Mouse (Mus musculus) neural tube, embryonic 11.5 days (tissue): ENCODE measurements around the gene Gal3st2b. TPM values are rescaled to one million over a fixed set of nuclear protein-coding genes. Genes with fewer than 3 reads are reported as not detected.
"Not testable (repeated sequence)": the region's sequence is repeated elsewhere in the genome, so short reads cannot be mapped to it uniquely, and the experiment has no call there.

Experiments
- ATAC-seq: fragments of 200-750 bp; cut with Nextera tagmentation; 2 replicates; pipeline ENCODE4 v1.8.0; 2017; ENCODE audit warnings: moderate number of reproducible peaks, mild to moderate bottlenecking, moderate TSS enrichment, moderate library complexity; ENCODE audit not compliant: insufficient read depth, low FRiP score, low TSS enrichment
- DNase-seq: peaks from one replicate; pipeline ENCODE4 v3.0.0-alpha.2; 2015; ENCODE audit warnings: low spot score
- H3K27ac ChIP-seq: fragments of 300-500 bp; sonication (generic); 2 replicates; pipeline ENCODE4 v1.5.1; 2014; ENCODE audit warnings: low read depth, mild to moderate bottlenecking, low read length
- H3K27me3 ChIP-seq: fragments of 300-500 bp; sonication (generic); 2 replicates; pipeline ENCODE4 v1.6.1; 2014; ENCODE audit warnings: mild to moderate bottlenecking, low read length, mixed read lengths; ENCODE audit not compliant: control insufficient read depth, insufficient read depth
- H3K36me3 ChIP-seq: fragments of 300-500 bp; sonication (generic); 2 replicates; pipeline ENCODE4 v1.6.1; 2014; ENCODE audit warnings: mild to moderate bottlenecking, low read length, moderate library complexity, mixed read lengths; ENCODE audit not compliant: control insufficient read depth, insufficient read depth
- H3K4me1 ChIP-seq: fragments of 300-500 bp; sonication (generic); 2 replicates; pipeline ENCODE4 v1.6.1; 2014; ENCODE audit warnings: low read length, mixed read lengths; ENCODE audit not compliant: control insufficient read depth, insufficient read depth
- H3K4me2 ChIP-seq: fragments of 300-500 bp; sonication (generic); 2 replicates; pipeline ENCODE4 v1.6.1; 2014; ENCODE audit warnings: low read depth, mild to moderate bottlenecking, moderate library complexity
- H3K4me3 ChIP-seq: fragments of 300-500 bp; sonication (generic); 2 replicates; pipeline ENCODE4 v1.5.1; 2014; ENCODE audit warnings: low read depth, low read length
- H3K9ac ChIP-seq: fragments of 300-500 bp; sonication (generic); 2 replicates; pipeline ENCODE4 v1.6.1; 2014; ENCODE audit warnings: mild to moderate bottlenecking, low read length
- H3K9me3 ChIP-seq: fragments of 300-500 bp; sonication (generic); 2 replicates; pipeline ENCODE4 v1.6.1; 2016; ENCODE audit warnings: low read length; ENCODE audit not compliant: control insufficient read depth
- WGBS: fragments of 180-500 bp; shearing (Covaris S2); extraction: QIAGEN DNeasy Blood & Tissue Kit; methylation state at CpG from one replicate; pipeline ENCODE4 v1.1.7; 2014; 5-methylcytosine and 5-hydroxymethylcytosine counted together
- polyA plus RNA-seq: library from polyadenylated mRNA; unstranded; fragments of >200 nt; fragmentation: Nextera tagmentation; extraction: Ambion mirVana; gene quantifications from 2 replicates; pipeline ENCODE4 v1.2.1, GENCODE M21; 2014

The Gal3st2b gene
- polyA plus RNA-seq = not detected in 2 replicates

- H3K27ac ChIP-seq, H3K4me2 ChIP-seq, H3K9ac ChIP-seq, H3K4me1 ChIP-seq, H3K27me3 ChIP-seq, ATAC-seq, H3K4me3 ChIP-seq, H3K36me3 ChIP-seq, H3K9me3 ChIP-seq, DNase-seq: not testable (repeated sequence)
- 83% methylated on average over 2 of the region's 2 CpGs for WGBS
These were observed at the start of gene Gal3st2b for GRCm38 (mm10) chr1:93918011-93918410. TSS of gene Gal3st2b (plus strand) at chr1:93918311.

- not testable (repeated sequence) for H3K27ac ChIP-seq, H3K4me3 ChIP-seq, H3K9ac ChIP-seq, H3K27me3 ChIP-seq, ATAC-seq, DNase-seq, H3K36me3 ChIP-seq, H3K9me3 ChIP-seq, H3K4me1 ChIP-seq, H3K4me2 ChIP-seq
- WGBS = 78% methylated on average over 1 of the region's 1 CpGs
These were observed 46.5 kb upstream of the Gal3st2b start for GRCm38 (mm10) chr1:93871594-93872105.

- H3K4me1 ChIP-seq, H3K27me3 ChIP-seq, H3K27ac ChIP-seq, H3K9ac ChIP-seq, DNase-seq, H3K36me3 ChIP-seq, H3K4me2 ChIP-seq, ATAC-seq, H3K4me3 ChIP-seq, H3K9me3 ChIP-seq: not testable (repeated sequence)
- 96% methylated on average over 11 of the region's 22 CpGs for WGBS
These were observed 43.7 kb upstream of the Gal3st2b start for GRCm38 (mm10) chr1:93874405-93874804.

GRCm38 (mm10) chr1:93881778-93882177 lies 36.3 kb upstream of the Gal3st2b start:
- H3K9me3 ChIP-seq, H3K4me2 ChIP-seq, H3K27ac ChIP-seq, ATAC-seq, H3K4me1 ChIP-seq, H3K27me3 ChIP-seq, H3K36me3 ChIP-seq, H3K9ac ChIP-seq, H3K4me3 ChIP-seq, DNase-seq: not testable (repeated sequence)
- WGBS = no CpG with 5 or more reads among the region's 11 CpGs

- not testable (repeated sequence) for H3K4me2 ChIP-seq, H3K9me3 ChIP-seq, H3K4me3 ChIP-seq, DNase-seq, H3K36me3 ChIP-seq, H3K9ac ChIP-seq, H3K27ac ChIP-seq, H3K27me3 ChIP-seq, H3K4me1 ChIP-seq, ATAC-seq
- WGBS = 47% methylated on average over 1 of the region's 1 CpGs
These were observed 27.2 kb upstream of the Gal3st2b start for GRCm38 (mm10) chr1:93890936-93891335.

- not testable (repeated sequence) for H3K9ac ChIP-seq, H3K36me3 ChIP-seq, H3K9me3 ChIP-seq, H3K27me3 ChIP-seq, DNase-seq, H3K4me3 ChIP-seq, H3K4me2 ChIP-seq, H3K27ac ChIP-seq, H3K4me1 ChIP-seq
- no CpG with 5 or more reads among the region's 1 CpGs for WGBS
- 0 out of 2 replicates have a peak, but pooled peaks have one; percentile 16 for ATAC-seq
These were observed 20.7 kb upstream of the Gal3st2b start for GRCm38 (mm10) chr1:93897395-93897794.

- H3K27ac ChIP-seq, H3K27me3 ChIP-seq, ATAC-seq, H3K4me1 ChIP-seq, DNase-seq, H3K9ac ChIP-seq, H3K4me2 ChIP-seq, H3K36me3 ChIP-seq, H3K9me3 ChIP-seq, H3K4me3 ChIP-seq: not testable (repeated sequence)
- WGBS = 42% methylated on average over 2 of the region's 5 CpGs
These were observed 16.8 kb upstream of the Gal3st2b start for GRCm38 (mm10) chr1:93901291-93901690.

GRCm38 (mm10) chr1:93906690-93907089 lies 11.4 kb upstream of the Gal3st2b start:
- H3K4me2 ChIP-seq, ATAC-seq, H3K27me3 ChIP-seq, H3K9ac ChIP-seq, H3K4me1 ChIP-seq, DNase-seq, H3K4me3 ChIP-seq, H3K27ac ChIP-seq, H3K9me3 ChIP-seq, H3K36me3 ChIP-seq: not testable (repeated sequence)
- 97% methylated on average over 3 of the region's 5 CpGs for WGBS

GRCm38 (mm10) chr1:93908977-93909586 lies 9.0 kb upstream of the Gal3st2b start:
- ATAC-seq, H3K4me2 ChIP-seq, H3K36me3 ChIP-seq, H3K27ac ChIP-seq, H3K27me3 ChIP-seq, H3K9me3 ChIP-seq, H3K4me3 ChIP-seq, H3K4me1 ChIP-seq, H3K9ac ChIP-seq, DNase-seq: not testable (repeated sequence)
- WGBS = no CpG with 5 or more reads among the region's 11 CpGs
